In genomic region chr9:117905045-117905747, GRCm38 (mm10) we compare ENCODE assay signal across 12 mouse cellular contexts.
A peak's percentile ranks its signal among the peaks of the same experiment; 100 is the strongest.
DNase-seq lines count a peak whose midpoint lies in the region.
"Had no signal": no experiment of that assay in that cellular context is flagged by ENCODE, and none has a peak within 500 bp of the region (broad histone marks: within the 10 kb centered on the region; RNA-seq: fewer than 3 reads in every experiment).

No protein-coding gene starts in this region.

- peak; percentile 10 to 81 for DNase-seq in adrenal gland, adult (ENCODE audit: inconsistent age in 2 of 2, low spot score in 1 of 2)
- DNase-seq in adrenal gland, postnatal 4 days (ENCODE audit: low spot score in 2 of 2) = no peak
- peak; percentile 43 for DNase-seq in left cerebral cortex, postnatal 4 days
- no peak for DNase-seq in left cerebral cortex, adult 9 months (ENCODE audit: low spot score in 2 of 2)
- peak; percentile 93 for DNase-seq in cerebellum, adult 9-11 months
- DNase-seq in retina, postnatal 1 day = peak; percentile 48
- no peak for DNase-seq in MN1 (ENCODE audit: low spot score)
- DNase-seq in layer of hippocampus, adult 18-20 months (ENCODE audit: low spot score in 2 of 2) = no peak
- DNase-seq: gastrocnemius, adult 2 months; heart, postnatal 14 days; lung, postnatal 10 days; thymus, postnatal 25 days had no signal

- intact Hi-C loops in left cerebral cortex, postnatal 4 days (cut with DNase I) = no loop called here

Comparison
In these comparisons a context has a peak if more than half of its experiments do, and no peak if none do; other contexts are left out.
1. DNase-seq: peak in adrenal gland, adult (2 of 2), left cerebral cortex, postnatal 4 days (single experiment), cerebellum, adult 9-11 months (single experiment) and retina, postnatal 1 day (single experiment); none in adrenal gland, postnatal 4 days (0 of 2), left cerebral cortex, adult 9 months (0 of 2), MN1 (single experiment) and layer of hippocampus, adult 18-20 months (0 of 2).